Mouse (Mus musculus): Measurements from ENCODE around the gene Olfm1.

GRCm38 (mm10) chr2:28193690-28194087 is 897 bp downstream of the Olfm1 start:
- no peak for TF ChIP-seq POLR2A (IDR thresholded peaks at IDR 0.05; ENCODE audit: low read depth, low read length)
- TF ChIP-seq CTCF (conservative IDR thresholded peaks at IDR 0.05 in 1 of 2, IDR thresholded peaks at IDR 0.05 in 1 of 2; ENCODE audit: low read depth in 2 of 2, low read length in 2 of 2) = no peak
- TF ChIP-seq MXI1 (IDR thresholded peaks at IDR 0.05; ENCODE audit: low read depth, low read length) = no peak
- no peak for TF ChIP-seq RCOR1 (conservative IDR thresholded peaks at IDR 0.05; ENCODE audit: low read depth, low read length)
- no peak for TF ChIP-seq USF2 (conservative IDR thresholded peaks at IDR 0.05; ENCODE audit: low read depth, low read length)
- no peak for TF ChIP-seq GABPA (IDR thresholded peaks at IDR 0.05; ENCODE audit: insufficient replicate concordance, low read depth, low read length)
